Mouse (Mus musculus) heart, postnatal 0 days (tissue): ENCODE results near the gene Vps50.

Source experiments
- CTCF ChIP-seq: IDR thresholded peaks from 2 replicates; pipeline ENCODE4 v1.5.1; 2016; ENCODE audit warnings: antibody characterized with exemption, control low read depth, low read depth
- EP300 ChIP-seq: IDR thresholded peaks from 2 replicates; pipeline ENCODE4 v1.6.1; 2016; ENCODE audit warnings: antibody characterized with exemption, low read depth

GRCm38 (mm10) chr6:3573787-3574186 lies 75.6 kb downstream of the Vps50 start:
- TF ChIP-seq EP300 (no peak), CTCF (no peak)
